Mouse (Mus musculus): ENCODE results near the gene Srgap1. TPM values are rescaled to one million over a fixed set of nuclear protein-coding genes. Genes with fewer than 3 reads are reported as not detected.

Srgap1 gene
- total and polyA plus RNA-seq, 2 experiments from 2014 or later: 18.8 to 24.4 TPM

- Histone ChIP-seq H3K9me3 (ENCODE audit: low read length) (no peaks in the 10 kb centered on the region), H3K36me3 (ENCODE audit: insufficient read depth, low read length) (peaks cover 9% of the 10 kb centered on the region; the same call in 1 of the 2 replicates), H3K4me2 (ENCODE audit: low read depth, low read length) (no peak overlapping the region), H3K4me3 (ENCODE audit: low read length) (no peak overlapping the region), H3K9ac (replicated peaks; ENCODE audit: low read length) (no peak overlapping the region), H3K27ac (no peak overlapping the region), H3K4me1 (ENCODE audit: insufficient read depth, low read length) (no peaks in the 10 kb centered on the region), H3K27me3 (ENCODE audit: insufficient read depth, low read length) (no peaks in the 10 kb centered on the region)
- DNase-seq (ENCODE audit: low spot score) (no peak), ATAC-seq (no peak)
- TF ChIP-seq CTCF (IDR thresholded peaks at IDR 0.05; ENCODE audit: low read depth): no peak
- 77% methylated on average over 17 of the region's 17 CpGs for WGBS
These were observed 254.5 kb downstream of the Srgap1 start for GRCm38 (mm10) chr10:121792661-121793060.

DNA sequence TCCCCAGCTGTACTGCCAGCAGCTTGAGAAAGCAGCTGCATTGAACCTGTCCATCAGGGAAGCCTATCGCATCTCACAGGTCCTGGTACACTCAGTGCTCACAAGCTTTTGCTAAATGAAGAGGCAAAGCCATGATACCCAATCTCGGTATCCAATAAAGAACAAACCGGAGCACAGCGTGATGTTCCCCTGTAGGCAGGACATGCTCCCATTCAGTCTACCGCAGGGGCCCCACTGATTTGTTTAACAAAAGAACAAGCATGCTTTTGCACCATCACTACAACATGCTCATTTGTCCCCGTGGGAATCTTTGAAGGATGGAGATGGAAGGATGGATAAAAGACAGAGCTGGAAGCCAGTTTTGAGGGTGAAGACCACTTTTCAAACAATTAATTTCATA, 257.0 kb downstream of the Srgap1 start:
- Histone ChIP-seq H3K4me2 (ENCODE audit: low read depth, low read length) (no peak overlapping the region), H3K9ac (replicated peaks; ENCODE audit: low read length) (no peak overlapping the region), H3K4me3 (ENCODE audit: low read length) (no peak overlapping the region), H3K9me3 (ENCODE audit: low read length) (no peaks in the 10 kb centered on the region), H3K4me1 (ENCODE audit: insufficient read depth, low read length) (no peaks in the 10 kb centered on the region), H3K27ac (no peak overlapping the region), H3K36me3 (ENCODE audit: insufficient read depth, low read length) (peaks cover 15% of the 10 kb centered on the region), H3K27me3 (ENCODE audit: insufficient read depth, low read length) (no peaks in the 10 kb centered on the region)
- DNase-seq (ENCODE audit: low spot score): no peak
- no peak for ATAC-seq
- no peak for TF ChIP-seq CTCF (IDR thresholded peaks at IDR 0.05; ENCODE audit: low read depth)
- WGBS: 23% methylated on average over 6 of the region's 6 CpGs

DNA sequence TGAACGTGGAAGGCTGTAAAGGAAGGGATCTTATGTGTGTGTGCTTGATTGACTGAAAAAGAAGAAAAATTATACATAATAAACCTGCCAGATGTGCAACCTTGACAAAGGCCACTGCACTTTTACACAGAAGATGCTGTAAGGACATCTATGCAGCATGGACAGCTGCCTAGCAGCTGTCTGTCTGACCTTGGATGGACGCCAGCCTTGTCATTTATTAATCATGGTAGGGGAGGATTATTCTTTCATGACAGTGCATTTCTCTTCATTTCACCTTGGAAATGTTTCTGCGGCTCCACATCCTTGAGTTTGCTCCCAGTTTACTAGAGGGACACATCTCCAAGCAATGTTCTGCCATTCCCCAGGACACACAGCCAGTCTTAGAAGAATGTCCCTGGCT, 258.6 kb downstream of the Srgap1 start:
- 79% methylated on average over 3 of the region's 3 CpGs for WGBS
- Histone ChIP-seq H3K9ac (replicated peaks; ENCODE audit: low read length) (no peak overlapping the region), H3K4me1 (ENCODE audit: insufficient read depth, low read length) (no peaks in the 10 kb centered on the region), H3K36me3 (ENCODE audit: insufficient read depth, low read length) (peaks cover 29% of the 10 kb centered on the region), H3K27ac (no peak overlapping the region), H3K9me3 (ENCODE audit: low read length) (no peaks in the 10 kb centered on the region), H3K27me3 (ENCODE audit: insufficient read depth, low read length) (no peaks in the 10 kb centered on the region), H3K4me3 (ENCODE audit: low read length) (no peak overlapping the region), H3K4me2 (ENCODE audit: low read depth, low read length) (no peak overlapping the region)
- TF ChIP-seq CTCF (IDR thresholded peaks at IDR 0.05; ENCODE audit: low read depth): no peak
- no peak for DNase-seq (ENCODE audit: low spot score)
- ATAC-seq: no peak

DNA sequence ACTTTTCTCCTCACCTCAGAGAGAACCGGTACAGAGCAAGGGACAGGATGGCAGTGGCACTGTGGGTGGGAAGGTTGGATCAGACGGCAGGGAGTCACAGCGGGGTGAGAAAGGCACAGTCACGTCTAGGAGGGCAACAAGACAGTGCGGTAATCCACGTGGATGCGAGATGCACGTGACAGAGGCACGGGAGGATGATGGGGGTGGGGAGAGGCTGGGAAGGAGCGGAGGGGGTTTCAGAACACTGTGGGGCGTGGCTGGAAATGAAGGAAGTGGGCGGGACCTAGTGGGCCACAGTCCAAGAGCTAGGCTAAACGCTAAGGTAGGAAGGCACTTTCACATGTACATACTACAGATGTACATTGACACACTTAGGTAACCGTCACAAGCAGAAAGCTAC, 266.0 kb downstream of the Srgap1 start:
- Histone ChIP-seq H3K36me3 (ENCODE audit: insufficient read depth, low read length) (peaks cover 26% of the 10 kb centered on the region), H3K9ac (replicated peaks; ENCODE audit: low read length) (no peak overlapping the region), H3K4me2 (ENCODE audit: low read depth, low read length) (no peak overlapping the region), H3K27me3 (ENCODE audit: insufficient read depth, low read length) (no peaks in the 10 kb centered on the region), H3K27ac (no peak overlapping the region), H3K4me1 (ENCODE audit: insufficient read depth, low read length) (no peaks in the 10 kb centered on the region), H3K9me3 (ENCODE audit: low read length) (no peaks in the 10 kb centered on the region), H3K4me3 (ENCODE audit: low read length) (no peak overlapping the region)
- TF ChIP-seq CTCF (IDR thresholded peaks at IDR 0.05; ENCODE audit: low read depth): no peak
- no peak for DNase-seq (ENCODE audit: low spot score)
- WGBS: 42% methylated on average over 14 of the region's 14 CpGs
- 0 out of 2 replicates have a peak, but pooled peaks have one; percentile 59 for ATAC-seq

DNA sequence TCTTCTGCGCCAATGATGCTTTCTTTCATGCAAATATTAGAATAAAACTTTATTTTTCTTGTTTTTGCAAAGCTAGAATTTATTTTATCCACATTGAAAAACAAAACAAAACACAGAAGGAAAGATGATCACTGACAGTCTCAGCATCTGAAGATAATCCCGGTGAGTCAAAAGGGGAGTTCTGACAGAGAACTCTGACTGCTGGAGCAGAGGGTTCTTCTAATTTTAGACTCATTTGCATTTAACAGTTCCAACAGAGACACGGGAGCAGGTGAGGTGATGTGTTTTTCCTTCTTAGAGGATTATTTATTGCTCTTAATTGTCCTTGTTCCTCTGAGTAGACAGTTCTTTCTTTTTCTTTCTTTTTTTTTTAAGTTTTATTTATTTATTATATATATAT, 271.1 kb downstream of the Srgap1 start:
- Histone ChIP-seq H3K9me3 (ENCODE audit: low read length) (no peaks in the 10 kb centered on the region), H3K9ac (replicated peaks; ENCODE audit: low read length) (no peak overlapping the region), H3K4me3 (ENCODE audit: low read length) (no peak overlapping the region), H3K4me1 (ENCODE audit: insufficient read depth, low read length) (no peaks in the 10 kb centered on the region), H3K4me2 (ENCODE audit: low read depth, low read length) (no peak overlapping the region), H3K27ac (no peak overlapping the region), H3K36me3 (ENCODE audit: insufficient read depth, low read length) (no peaks in the 10 kb centered on the region), H3K27me3 (ENCODE audit: insufficient read depth, low read length) (no peaks in the 10 kb centered on the region)
- no peak for ATAC-seq
- WGBS: 64% methylated on average over 3 of the region's 3 CpGs
- TF ChIP-seq CTCF (IDR thresholded peaks at IDR 0.05; ENCODE audit: low read depth): no peak
- DNase-seq (ENCODE audit: low spot score): no peak

DNA sequence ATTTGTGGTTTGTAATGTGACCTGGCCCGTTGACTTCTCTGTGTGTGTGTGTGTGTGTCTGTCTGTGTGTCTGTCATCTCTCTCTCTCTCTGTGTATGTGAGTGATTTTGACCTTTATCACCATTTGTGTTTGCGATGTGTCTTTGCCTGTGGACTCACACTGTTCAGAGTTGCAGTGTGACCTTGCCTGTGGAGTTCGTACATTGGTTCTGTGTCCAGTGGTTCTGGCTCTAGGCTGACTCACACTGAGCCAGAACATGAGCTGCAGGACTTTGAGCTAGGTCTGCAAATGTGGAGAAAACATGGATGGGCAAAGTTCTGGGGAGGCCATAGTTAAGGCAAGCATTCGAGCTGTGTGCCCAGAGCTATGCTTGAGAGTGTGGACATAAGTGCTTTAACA, 273.3 kb downstream of the Srgap1 start:
- Histone ChIP-seq H3K9me3 (ENCODE audit: low read length) (no peaks in the 10 kb centered on the region), H3K4me1 (ENCODE audit: insufficient read depth, low read length) (no peaks in the 10 kb centered on the region), H3K27me3 (ENCODE audit: insufficient read depth, low read length) (no peaks in the 10 kb centered on the region), H3K4me2 (ENCODE audit: low read depth, low read length) (no peak overlapping the region), H3K36me3 (ENCODE audit: insufficient read depth, low read length) (no peaks in the 10 kb centered on the region), H3K9ac (replicated peaks; ENCODE audit: low read length) (no peak overlapping the region), H3K4me3 (ENCODE audit: low read length) (no peak overlapping the region), H3K27ac (no peak overlapping the region)
- WGBS: 85% methylated on average over 4 of the region's 4 CpGs
- no peak for TF ChIP-seq CTCF (IDR thresholded peaks at IDR 0.05; ENCODE audit: low read depth)
- ATAC-seq (no peak), DNase-seq (ENCODE audit: low spot score) (no peak)

DNA sequence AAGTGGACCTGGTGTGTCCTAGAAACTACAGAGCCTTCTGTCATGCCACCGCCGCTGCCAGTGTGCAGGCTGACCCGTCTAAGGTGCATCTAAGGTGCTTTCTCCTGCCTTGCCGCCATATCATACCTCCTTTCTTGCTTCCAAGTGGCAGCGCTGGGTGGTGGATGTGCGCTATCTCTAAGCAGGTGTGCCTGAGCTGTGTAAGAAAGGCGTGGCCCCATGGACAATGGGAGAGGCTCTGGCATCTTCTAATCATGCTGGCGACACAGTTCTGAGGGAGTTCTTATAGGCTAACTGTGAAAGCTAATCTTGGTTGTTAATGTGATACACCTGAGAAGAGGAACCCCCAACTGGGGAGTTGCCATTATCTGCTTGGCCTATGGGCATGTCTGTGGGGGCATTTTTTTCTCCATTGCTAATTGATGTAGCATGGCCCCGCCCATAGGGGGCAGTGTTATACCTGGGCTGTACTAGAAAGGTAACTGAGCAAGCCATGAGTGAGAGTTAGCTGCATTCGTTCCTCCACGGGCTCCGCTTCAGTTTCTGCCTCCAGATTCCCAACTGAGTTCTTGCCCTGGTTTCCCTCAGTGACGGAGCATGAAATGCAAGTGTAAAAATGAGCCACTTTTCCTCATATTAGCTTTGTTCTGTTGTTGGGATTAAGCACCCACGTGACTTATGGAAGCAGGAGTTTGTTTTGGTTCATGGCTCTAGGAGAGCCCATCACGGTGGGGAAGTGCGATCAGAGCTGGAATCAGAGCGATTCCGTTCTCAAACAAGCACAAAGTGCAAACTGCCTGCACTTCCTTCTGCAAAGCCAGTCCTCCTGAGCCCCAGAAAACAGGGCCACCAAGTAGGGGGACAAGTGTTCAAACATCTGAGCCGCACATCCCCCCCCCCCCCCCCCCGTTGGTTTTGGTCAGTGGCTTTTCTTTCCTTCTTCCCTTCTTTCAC, 276.2 kb downstream of the Srgap1 start:
- H3K9me3 ChIP-seq (ENCODE audit: low read length): no peaks in the 10 kb centered on the region
- H3K36me3 ChIP-seq (ENCODE audit: insufficient read depth, low read length): no peaks in the 10 kb centered on the region
- WGBS: 46% methylated on average over 19 of the region's 20 CpGs
- H3K27ac ChIP-seq: no peak overlapping the region
- TF ChIP-seq CTCF (IDR thresholded peaks at IDR 0.05; ENCODE audit: low read depth): peak; percentile 58
- no peaks in the 10 kb centered on the region for H3K4me1 ChIP-seq (ENCODE audit: insufficient read depth, low read length)
- DNase-seq (ENCODE audit: low spot score) (peak; percentile 8), ATAC-seq (peak; percentile 53; the same call in 1 of the 2 replicates)
- H3K4me3 ChIP-seq (ENCODE audit: low read length): no peak overlapping the region
- H3K4me2 ChIP-seq (ENCODE audit: low read depth, low read length): 0 out of 2 replicates have a peak overlapping the region, but pooled peaks have one; percentile 17
- no peak overlapping the region for H3K9ac ChIP-seq (replicated peaks; ENCODE audit: low read length)
- no peaks in the 10 kb centered on the region for H3K27me3 ChIP-seq (ENCODE audit: insufficient read depth, low read length)
